Mouse (Mus musculus) ES-Bruce4 (cell line): ENCODE results near the gene Sdc1.

Experiments used
- CTCF ChIP-seq: IDR thresholded peaks from one replicate; pipeline ENCODE4 v1.8.1; 2011; ENCODE audit warnings: low read depth, low read length
- EP300 ChIP-seq: IDR thresholded peaks from 2 replicates; pipeline ENCODE4 v1.6.1; 2011; ENCODE audit warnings: low read depth, low read length; ENCODE audit not compliant: insufficient read depth
- POLR2A ChIP-seq: IDR thresholded peaks from one replicate; pipeline ENCODE4 v1.8.1; 2011; ENCODE audit warnings: low read length; ENCODE audit not compliant: insufficient read depth

- TF ChIP-seq CTCF, result no peak
- TF ChIP-seq EP300, result no peak
- TF ChIP-seq POLR2A, result no peak
Measured at GRCm38 (mm10) chr12:8831710-8832109, 60.6 kb downstream of the Sdc1 start.
